Mouse (Mus musculus) small intestine, adult 2 months (tissue): ENCODE results near the gene Atp2b1. TPM values are rescaled to one million over a fixed set of nuclear protein-coding genes. Genes with fewer than 3 reads are reported as not detected.

Source experiments
- H3K27ac ChIP-seq: fragments of 200-500 bp; 2 replicates; pipeline ENCODE4 v1.5.1; 2012; ENCODE audit warnings: low read depth, low read length, control low read depth, inconsistent platforms; ENCODE audit not compliant: insufficient read depth
- H3K27me3 ChIP-seq: fragments of 200-500 bp; 2 replicates; pipeline ENCODE4 v1.6.1; 2012; ENCODE audit warnings: mild to moderate bottlenecking, moderate library complexity, low read length, inconsistent platforms; ENCODE audit not compliant: control insufficient read depth, insufficient read depth
- H3K36me3 ChIP-seq: fragments of 200-500 bp; 2 replicates; pipeline ENCODE4 v1.6.1; 2012; ENCODE audit warnings: mild to moderate bottlenecking, low read length, control low read depth, inconsistent platforms; ENCODE audit not compliant: control insufficient read depth, insufficient read depth
- H3K4me1 ChIP-seq: fragments of 200-500 bp; 2 replicates; pipeline ENCODE4 v1.6.1; 2012; ENCODE audit warnings: low read length, inconsistent platforms, mixed read lengths; ENCODE audit not compliant: control insufficient read depth, insufficient read depth, insufficient read length
- H3K4me3 ChIP-seq: fragments of 200-500 bp; 2 replicates; pipeline ENCODE4 v1.5.1; 2012; ENCODE audit warnings: low read depth, mild to moderate bottlenecking, control low read depth, inconsistent platforms, low read length, moderate library complexity
- CTCF ChIP-seq: fragments of 200-500 bp; IDR thresholded peaks from 2 replicates; pipeline ENCODE4 v1.5.1; 2012; ENCODE audit warnings: low read depth, mild to moderate bottlenecking, control low read depth, inconsistent platforms, low read length, moderate library complexity, mixed read lengths; ENCODE audit not compliant: insufficient replicate concordance, insufficient read length; ENCODE audit errors: extremely low read depth
- POLR2A ChIP-seq: fragments of 200-500 bp; IDR thresholded peaks from 2 replicates; pipeline ENCODE4 v1.6.1; 2012; ENCODE audit warnings: low read depth, mild to moderate bottlenecking, control low read depth, inconsistent platforms, low read length, moderate library complexity
- WGBS: fragments of 180-500 bp; shearing (Covaris S2); methylation state at CpG from one replicate; pipeline ENCODE4 v1.1.7; 2018; 5-methylcytosine and 5-hydroxymethylcytosine counted together
- polyA plus RNA-seq: library from polyadenylated mRNA; depleted of rRNA; stranded (reverse); fragments of >200 nt; gene quantifications from 2 replicates; pipeline ENCODE4 v1.2.3, GENCODE M21; 2012; rRNA removed

Gene Atp2b1
- polyA plus RNA-seq, 1 experiment: 4.1 TPM

DNA sequence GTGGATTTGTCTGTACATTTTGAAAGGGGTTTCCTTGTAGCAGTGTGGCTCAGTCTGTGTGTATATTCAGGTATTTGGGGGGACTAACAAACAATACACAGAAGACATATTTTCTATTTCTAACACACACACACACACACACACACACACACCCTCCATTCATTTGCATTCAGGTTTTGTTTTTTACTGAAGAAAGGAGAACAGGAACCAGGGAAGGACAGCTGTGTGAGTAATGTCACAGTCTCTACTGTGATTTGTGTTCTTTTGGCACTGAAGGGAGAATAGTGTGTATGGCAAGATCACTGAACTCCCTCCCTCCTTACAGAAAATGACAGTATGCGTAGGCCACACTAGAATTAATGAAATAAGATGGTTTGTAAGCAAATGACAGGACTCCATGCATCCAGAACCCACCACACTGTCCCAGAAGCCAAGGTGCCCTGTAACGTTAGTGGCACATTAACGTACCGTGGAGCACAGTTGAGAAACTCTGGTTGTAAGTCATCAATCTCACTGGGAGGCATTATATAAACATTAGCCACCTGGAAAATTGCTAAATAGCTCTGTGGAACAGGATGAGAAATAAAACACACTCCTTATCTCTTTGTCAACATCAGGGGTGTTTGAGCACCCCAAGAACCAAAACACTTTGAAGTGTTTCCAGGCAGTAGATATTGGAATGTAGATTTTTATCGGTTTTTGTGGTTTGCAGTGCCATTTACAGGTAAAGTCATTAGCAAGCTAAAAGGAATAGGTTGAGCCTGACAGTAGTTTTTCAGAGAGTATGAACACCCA, 132.7 kb downstream of the Atp2b1 start:
- H3K4me1 ChIP-seq: no peaks in the 10 kb centered on the region
- no peaks in the 10 kb centered on the region for H3K27me3 ChIP-seq
- H3K27ac ChIP-seq: no peak overlapping the region
- no peak overlapping the region for H3K4me3 ChIP-seq
- 29% methylated on average over 5 of the region's 5 CpGs for WGBS
- TF ChIP-seq CTCF (no peak), POLR2A (no peak)
- H3K36me3 ChIP-seq: no peaks in the 10 kb centered on the region

DNA sequence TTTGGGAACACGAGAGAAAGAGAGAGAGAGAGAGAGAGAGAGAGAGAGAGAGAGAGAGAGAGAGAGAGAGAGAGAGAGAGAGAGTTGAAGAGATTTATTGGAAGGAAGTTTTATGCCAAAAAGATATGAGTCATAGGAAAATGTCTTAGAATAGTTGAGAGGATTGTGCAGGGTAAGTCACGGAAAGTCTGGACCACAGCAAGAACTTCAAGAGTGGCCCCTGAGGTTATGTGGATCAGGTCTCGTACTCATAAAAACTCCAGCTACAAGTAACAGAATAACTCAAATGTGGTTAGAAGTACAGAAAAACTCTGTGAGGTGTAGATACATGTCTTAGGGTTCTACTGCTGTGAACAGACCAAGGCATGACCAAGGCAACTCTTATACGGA, 133.3 kb downstream of the Atp2b1 start:
- no peaks in the 10 kb centered on the region for H3K27me3 ChIP-seq
- 49% methylated on average over 4 of the region's 4 CpGs for WGBS
- no peak overlapping the region for H3K27ac ChIP-seq
- no peaks in the 10 kb centered on the region for H3K4me1 ChIP-seq
- no peaks in the 10 kb centered on the region for H3K36me3 ChIP-seq
- no peak overlapping the region for H3K4me3 ChIP-seq
- TF ChIP-seq POLR2A: no peak

DNA sequence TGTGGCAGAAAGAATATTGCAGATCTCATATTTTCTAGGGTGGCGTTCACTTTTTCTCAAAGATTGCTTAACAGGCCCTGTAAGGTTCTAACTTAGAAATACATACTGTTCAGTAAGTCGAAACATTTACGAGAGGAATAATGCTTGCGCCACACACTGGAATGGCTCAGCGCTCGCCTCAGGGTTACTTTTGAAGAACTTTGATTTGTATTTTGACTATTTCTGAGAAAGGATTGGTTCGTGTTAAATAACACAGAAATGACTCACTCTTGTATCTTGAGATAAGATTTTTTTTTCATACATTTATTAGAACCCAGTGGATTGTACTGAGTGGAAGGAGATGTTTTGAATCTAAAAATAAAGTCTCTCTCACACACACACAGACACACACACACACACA, 135.9 kb downstream of the Atp2b1 start:
- H3K4me1 ChIP-seq: no peaks in the 10 kb centered on the region
- H3K36me3 ChIP-seq: no peaks in the 10 kb centered on the region
- no peak overlapping the region for H3K4me3 ChIP-seq
- H3K27me3 ChIP-seq: no peaks in the 10 kb centered on the region
- WGBS: 78% methylated on average over 7 of the region's 7 CpGs
- no peak overlapping the region for H3K27ac ChIP-seq
- no peak for TF ChIP-seq POLR2A
- no peak for TF ChIP-seq CTCF

DNA sequence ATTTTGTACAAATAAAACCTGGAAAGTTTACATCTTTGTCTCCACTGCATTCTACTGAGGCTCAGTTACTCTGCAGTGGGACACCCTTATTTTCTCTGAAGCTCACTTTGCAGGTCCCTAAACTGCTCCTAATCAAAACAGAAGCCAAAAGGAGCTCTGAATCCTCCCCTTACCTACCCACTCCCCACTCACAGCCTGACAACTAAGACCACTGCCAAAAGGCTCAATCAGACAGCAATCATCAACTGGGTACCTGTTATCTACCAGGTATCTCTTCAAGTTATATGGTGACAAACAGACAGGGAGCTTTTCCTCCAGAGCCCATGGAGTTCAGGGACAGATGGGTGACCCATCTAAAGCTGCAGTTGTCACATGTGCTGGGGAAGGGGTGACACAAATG, 138.9 kb downstream of the Atp2b1 start:
- H3K27me3 ChIP-seq: no peaks in the 10 kb centered on the region

DNA sequence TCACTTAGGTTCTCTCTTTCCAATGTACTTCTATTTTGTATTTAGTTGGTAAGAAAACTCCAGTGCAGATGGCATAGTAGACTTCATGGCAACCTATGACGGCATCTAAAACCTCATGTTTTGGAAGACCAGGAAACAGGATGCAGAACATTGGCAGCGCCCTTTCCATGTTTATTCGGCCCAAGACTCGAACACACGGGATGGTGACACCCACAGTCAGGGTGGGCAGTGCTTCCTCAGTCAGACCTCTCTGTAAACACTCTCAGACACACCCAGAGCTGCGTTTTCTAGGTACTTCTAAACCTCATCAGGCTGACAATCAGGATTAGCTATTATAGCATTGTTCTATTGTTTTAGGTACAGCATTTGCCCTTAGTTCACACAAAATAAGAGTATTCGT, 146.4 kb downstream of the Atp2b1 start:
- H3K27ac ChIP-seq: no peak overlapping the region
- H3K4me3 ChIP-seq: no peak overlapping the region
- H3K4me1 ChIP-seq: no peaks in the 10 kb centered on the region; the same call in 1 of the 2 replicates
- 83% methylated on average over 7 of the region's 7 CpGs for WGBS
- H3K27me3 ChIP-seq: no peaks in the 10 kb centered on the region
- no peaks in the 10 kb centered on the region for H3K36me3 ChIP-seq
- TF ChIP-seq CTCF (no peak), POLR2A (no peak)

More for the DNA sequence above, 138.9 kb downstream of the Atp2b1 start:
- Histone ChIP-seq H3K27ac (no peak overlapping the region), H3K36me3 (no peaks in the 10 kb centered on the region), H3K4me3 (no peak overlapping the region), H3K4me1 (no peaks in the 10 kb centered on the region)
- TF ChIP-seq POLR2A (no peak), CTCF (no peak)

DNA sequence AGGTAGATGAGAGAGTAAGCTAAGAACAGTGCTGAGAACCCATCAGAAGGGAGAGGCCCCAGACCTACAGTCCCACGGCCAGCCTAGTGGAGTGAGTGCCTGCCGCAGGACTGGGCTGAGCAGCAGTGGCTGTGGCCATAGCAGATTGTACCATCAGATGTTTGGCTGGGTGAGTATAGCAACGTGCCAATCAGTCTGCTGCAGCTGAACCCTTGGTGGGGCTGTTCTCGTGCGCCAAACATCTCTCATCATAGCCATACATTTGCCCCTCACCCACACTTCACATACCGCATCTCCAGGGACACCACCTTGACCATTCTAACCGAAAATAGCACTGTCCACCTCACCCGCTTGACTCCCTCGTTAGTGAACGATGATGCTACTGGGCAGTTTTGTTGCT, 147.2 kb downstream of the Atp2b1 start:
- no peak overlapping the region for H3K4me3 ChIP-seq
- no peaks in the 10 kb centered on the region; the same call in 1 of the 2 replicates for H3K4me1 ChIP-seq
- TF ChIP-seq POLR2A (no peak), CTCF (no peak)
- WGBS: 90% methylated on average over 10 of the region's 10 CpGs
- no peaks in the 10 kb centered on the region for H3K36me3 ChIP-seq
- H3K27ac ChIP-seq: no peak overlapping the region
- H3K27me3 ChIP-seq: no peaks in the 10 kb centered on the region

DNA sequence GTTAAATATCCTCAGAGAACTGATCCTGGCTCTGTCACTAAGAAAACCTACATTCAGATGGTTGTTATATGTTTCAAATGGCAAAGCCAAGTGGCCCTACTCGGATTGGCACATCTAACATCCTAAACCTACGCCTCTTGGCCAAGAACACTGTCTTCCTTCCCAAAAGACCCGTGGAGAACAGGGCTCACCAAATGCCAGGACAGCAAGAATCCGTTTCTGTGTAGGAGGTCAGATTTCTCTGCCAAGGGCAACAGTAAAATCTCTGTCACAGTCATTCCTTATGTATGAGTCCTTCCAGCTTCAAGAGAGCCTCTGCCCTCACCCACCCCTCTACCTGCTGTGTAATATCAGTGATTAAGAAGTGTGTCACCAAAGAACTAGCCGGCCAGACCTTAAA, 148.3 kb downstream of the Atp2b1 start:
- TF ChIP-seq CTCF (no peak), POLR2A (no peak)
- no peak overlapping the region for H3K27ac ChIP-seq
- no peak overlapping the region for H3K4me3 ChIP-seq
- WGBS: 85% methylated on average over 5 of the region's 5 CpGs
- no peaks in the 10 kb centered on the region; the same call in 1 of the 2 replicates for H3K4me1 ChIP-seq
- no peaks in the 10 kb centered on the region for H3K36me3 ChIP-seq
- no peaks in the 10 kb centered on the region for H3K27me3 ChIP-seq

Other genes starting within 250 kb of the Atp2b1 start
- gene Poc1b, start 192.6 kb downstream of the Atp2b1 start, polyA plus RNA-seq: 3.6 and 5.5 TPM in 2 replicates
- gene Galnt4, start 193.8 kb downstream of the Atp2b1 start, polyA plus RNA-seq: 2.6 and 3.4 TPM in 2 replicates
- gene Phxr2, start 211.9 kb downstream of the Atp2b1 start, polyA plus RNA-seq: not detected in 2 replicates